Mouse (Mus musculus) hindbrain, embryonic 16.5 days (tissue): ENCODE results near the gene Gm3543. TPM values are rescaled to one million over a fixed set of nuclear protein-coding genes. Genes with fewer than 3 reads are reported as not detected.
"Not testable (repeated sequence)": the region's sequence is repeated elsewhere in the genome, so short reads cannot be mapped to it uniquely, and the experiment has no call there.

Experiments
- ATAC-seq: fragments of 200-750 bp; cut with Nextera tagmentation; 2 replicates; pipeline ENCODE4 v1.8.0; 2017; ENCODE audit warnings: moderate TSS enrichment, moderate library complexity
- H3K27ac ChIP-seq: fragments of 300-500 bp; sonication (generic); 2 replicates; pipeline ENCODE4 v1.5.1; 2014; ENCODE audit warnings: low read depth, mild to moderate bottlenecking, control low read depth, low read length, moderate library complexity
- H3K27me3 ChIP-seq: fragments of 300-500 bp; sonication (generic); replicated peaks from 2 replicates; pipeline ENCODE4 v1.6.1; 2014; ENCODE audit warnings: low read length; ENCODE audit not compliant: control insufficient read depth, insufficient read depth
- H3K36me3 ChIP-seq: fragments of 300-500 bp; sonication (generic); 2 replicates; pipeline ENCODE4 v1.6.1; 2014; ENCODE audit warnings: mild to moderate bottlenecking, low read length, moderate library complexity, mixed read lengths; ENCODE audit not compliant: control insufficient read depth, insufficient read depth
- H3K4me1 ChIP-seq: fragments of 300-500 bp; sonication (generic); 2 replicates; pipeline ENCODE4 v1.6.1; 2014; ENCODE audit warnings: low read depth, low read length; ENCODE audit not compliant: control insufficient read depth, insufficient read depth
- H3K4me2 ChIP-seq: fragments of 300-500 bp; sonication (generic); 2 replicates; pipeline ENCODE4 v1.6.1; 2014; ENCODE audit warnings: mild to moderate bottlenecking, low read length, control low read depth, moderate library complexity
- H3K4me3 ChIP-seq: fragments of 300-500 bp; sonication (generic); 2 replicates; pipeline ENCODE4 v1.5.1; 2014; ENCODE audit warnings: mild to moderate bottlenecking, low read length, control low read depth, moderate library complexity
- H3K9ac ChIP-seq: fragments of 300-500 bp; sonication (generic); 2 replicates; pipeline ENCODE4 v1.6.1; 2014; ENCODE audit warnings: low read depth, mild to moderate bottlenecking, control low read depth, low read length, moderate library complexity
- H3K9me3 ChIP-seq: fragments of 300-500 bp; sonication (generic); 2 replicates; pipeline ENCODE4 v1.6.1; 2014; ENCODE audit warnings: mild to moderate bottlenecking, low read length, moderate library complexity; ENCODE audit not compliant: control insufficient read depth
- WGBS: fragments of 180-500 bp; shearing (Covaris S2); extraction: QIAGEN DNeasy Blood & Tissue Kit; methylation state at CpG from one replicate; pipeline ENCODE4 v1.1.7; 2014; 5-methylcytosine and 5-hydroxymethylcytosine counted together
- polyA plus RNA-seq: library from polyadenylated mRNA; unstranded; fragments of >200 nt; fragmentation: Nextera tagmentation; extraction: Ambion mirVana; gene quantifications from 2 replicates; pipeline ENCODE4 v1.2.1, GENCODE M21; 2015

Gene Gm3543
- polyA plus RNA-seq, result not detected in 2 replicates

GRCm38 (mm10) chr14:41983225-41983624 lies at the start of gene Gm3543:
Gm3543 (minus strand) TSS chr14:41983325.
- not testable (repeated sequence) for ATAC-seq, H3K9me3 ChIP-seq, H3K27me3 ChIP-seq, H3K4me1 ChIP-seq, H3K4me2 ChIP-seq, H3K4me3 ChIP-seq, H3K27ac ChIP-seq, H3K36me3 ChIP-seq, H3K9ac ChIP-seq
- WGBS, result no CpG with 5 or more reads among the region's 1 CpGs

- H3K4me1 ChIP-seq, H3K27me3 ChIP-seq, ATAC-seq, H3K36me3 ChIP-seq, H3K4me3 ChIP-seq, H3K9ac ChIP-seq, H3K9me3 ChIP-seq, H3K4me2 ChIP-seq, H3K27ac ChIP-seq: not testable (repeated sequence)
- 71% methylated on average over 3 of the region's 3 CpGs for whole genome bisulfite sequencing
Observed at GRCm38 (mm10) chr14:41968596-41968995, 14.5 kb downstream of the Gm3543 start.

- H3K27me3 ChIP-seq, ATAC-seq, H3K4me2 ChIP-seq, H3K9ac ChIP-seq, H3K27ac ChIP-seq, H3K4me3 ChIP-seq, H3K9me3 ChIP-seq, H3K36me3 ChIP-seq, H3K4me1 ChIP-seq: not testable (repeated sequence)
- 93% methylated on average over 1 of the region's 1 CpGs for WGBS
Observed at GRCm38 (mm10) chr14:41967827-41968226, 15.3 kb downstream of the Gm3543 start, which contains the start of gene Gm6401. Gm6401 (minus strand) TSS chr14:41967927.

- not testable (repeated sequence) for H3K9ac ChIP-seq, H3K36me3 ChIP-seq, H3K27ac ChIP-seq, H3K4me1 ChIP-seq, H3K4me3 ChIP-seq, H3K9me3 ChIP-seq, H3K27me3 ChIP-seq, H3K4me2 ChIP-seq, ATAC-seq
- 62% methylated on average over 4 of the region's 4 CpGs for WGBS
Observed at GRCm38 (mm10) chr14:41964095-41964494, 19.0 kb downstream of the Gm3543 start.

- not testable (repeated sequence) for H3K4me1 ChIP-seq, H3K36me3 ChIP-seq, H3K9ac ChIP-seq, H3K27ac ChIP-seq, H3K27me3 ChIP-seq, H3K9me3 ChIP-seq, H3K4me2 ChIP-seq, ATAC-seq, H3K4me3 ChIP-seq
- WGBS, result 79% methylated on average over 1 of the region's 2 CpGs
Observed at GRCm38 (mm10) chr14:41943695-41944094, 39.4 kb downstream of the Gm3543 start, which contains the start of gene 1700024B05Rik. 1700024B05Rik (plus strand) TSS chr14:41943995.

Other genes starting within 250 kb of the Gm3543 start
- not detected in 2 replicates for gene Gm7929, start 232.7 kb downstream of the Gm3543 start, polyA plus RNA-seq
- not detected in 2 replicates for gene Gm47189, start 210.9 kb downstream of the Gm3543 start, polyA plus RNA-seq
- gene Gm7980, start 76.0 kb downstream of the Gm3543 start, polyA plus RNA-seq, result not detected in 2 replicates
- not detected in 2 replicates for gene 1700049E17Rik1, start 58.4 kb downstream of the Gm3543 start, polyA plus RNA-seq
- gene 1700024B05Rik, start 39.3 kb downstream of the Gm3543 start, polyA plus RNA-seq, result not detected in 2 replicates
- not detected in 2 replicates for gene Gm6401, start 15.4 kb downstream of the Gm3543 start, polyA plus RNA-seq
- gene Gm7951, start 134.0 kb upstream of the Gm3543 start, polyA plus RNA-seq, result 0.19 TPM in 1 of 2 replicates, not detected in the other
- not detected in 2 replicates for gene Gm17027, start 179.3 kb upstream of the Gm3543 start, polyA plus RNA-seq
- not detected in 2 replicates for gene Gm3573, start 207.5 kb upstream of the Gm3543 start, polyA plus RNA-seq